Mouse (Mus musculus): ENCODE data around the gene Asah2. TPM values are rescaled to one million over a fixed set of nuclear protein-coding genes. Genes with fewer than 3 reads are reported as not detected.
"Not testable (repeated sequence)": the region's sequence is repeated elsewhere in the genome, so short reads cannot be mapped to it uniquely, and the experiment has no call there.

Gene Asah2
- polyA plus RNA-seq, 1 experiment, result 4.3 TPM

GRCm38 (mm10) chr19:32137904-32138303 is 29.9 kb upstream of the Asah2 start:
- no peak for DNase-seq
- WGBS, result 72% methylated on average over 5 of the region's 5 CpGs
- no peak overlapping the region for H3K4me3 ChIP-seq (ENCODE audit: control insufficient read depth, insufficient read depth, low read length)
- H3K4me1 ChIP-seq (replicated peaks; ENCODE audit: control insufficient read depth, insufficient read depth, low read length), result peaks cover 21% of the 10 kb centered on the region
- TF ChIP-seq CTCF (IDR thresholded peaks at IDR 0.05; ENCODE audit: borderline replicate concordance, control insufficient read depth, extremely low read depth, insufficient read depth, low read length, poor library complexity) (no peak), POLR2A (IDR thresholded peaks at IDR 0.05; ENCODE audit: control insufficient read depth, extremely low read depth, insufficient read depth, low read length, poor library complexity) (no peak)
- H3K36me3 ChIP-seq (ENCODE audit: control insufficient read depth, insufficient read depth, low read length), result no peaks in the 10 kb centered on the region
- no peaks in the 10 kb centered on the region for H3K27me3 ChIP-seq (ENCODE audit: control insufficient read depth, insufficient read depth, low read length)
- no peak overlapping the region for H3K27ac ChIP-seq (ENCODE audit: control insufficient read depth, insufficient read depth, low read length)

GRCm38 (mm10) chr19:32136888-32137625 is 29.0 kb upstream of the Asah2 start:
- Histone ChIP-seq H3K4me3 (ENCODE audit: control insufficient read depth, insufficient read depth, low read length) (no peak overlapping the region), H3K4me1 (replicated peaks; ENCODE audit: control insufficient read depth, insufficient read depth, low read length) (peaks cover 21% of the 10 kb centered on the region), H3K27me3 (ENCODE audit: control insufficient read depth, insufficient read depth, low read length) (no peaks in the 10 kb centered on the region), H3K36me3 (ENCODE audit: control insufficient read depth, insufficient read depth, low read length) (no peaks in the 10 kb centered on the region), H3K27ac (ENCODE audit: control insufficient read depth, insufficient read depth, low read length) (no peak overlapping the region)
- no peak for DNase-seq
- WGBS, result 91% methylated on average over 4 of the region's 4 CpGs
- TF ChIP-seq CTCF (IDR thresholded peaks at IDR 0.05; ENCODE audit: borderline replicate concordance, control insufficient read depth, extremely low read depth, insufficient read depth, low read length, poor library complexity) (no peak), POLR2A (IDR thresholded peaks at IDR 0.05; ENCODE audit: control insufficient read depth, extremely low read depth, insufficient read depth, low read length, poor library complexity) (no peak)

- not testable (repeated sequence) for H3K4me3 ChIP-seq (ENCODE audit: control insufficient read depth, insufficient read depth, low read length); DNase-seq; H3K27me3 ChIP-seq (ENCODE audit: control insufficient read depth, insufficient read depth, low read length); H3K27ac ChIP-seq (ENCODE audit: control insufficient read depth, insufficient read depth, low read length); H3K36me3 ChIP-seq (ENCODE audit: control insufficient read depth, insufficient read depth, low read length); H3K4me1 ChIP-seq (replicated peaks; ENCODE audit: control insufficient read depth, insufficient read depth, low read length)
- 93% methylated on average over 17 of the region's 17 CpGs for WGBS
These were observed 23.9 kb upstream of the Asah2 start for GRCm38 (mm10) chr19:32131707-32132488.

GRCm38 (mm10) chr19:32129281-32129680 is 21.3 kb upstream of the Asah2 start:
- H3K27me3 ChIP-seq (ENCODE audit: control insufficient read depth, insufficient read depth, low read length), result no peaks in the 10 kb centered on the region
- no peak for TF ChIP-seq CTCF (IDR thresholded peaks at IDR 0.05; ENCODE audit: borderline replicate concordance, control insufficient read depth, extremely low read depth, insufficient read depth, low read length, poor library complexity)
- no peak for TF ChIP-seq POLR2A (IDR thresholded peaks at IDR 0.05; ENCODE audit: control insufficient read depth, extremely low read depth, insufficient read depth, low read length, poor library complexity)
- H3K36me3 ChIP-seq (ENCODE audit: control insufficient read depth, insufficient read depth, low read length), result no peaks in the 10 kb centered on the region
- no peaks in the 10 kb centered on the region for H3K4me1 ChIP-seq (replicated peaks; ENCODE audit: control insufficient read depth, insufficient read depth, low read length)
- 93% methylated on average over 8 of the region's 8 CpGs for WGBS
- H3K4me3 ChIP-seq (ENCODE audit: control insufficient read depth, insufficient read depth, low read length), result no peak overlapping the region
- no peak overlapping the region for H3K27ac ChIP-seq (ENCODE audit: control insufficient read depth, insufficient read depth, low read length)
- DNase-seq, result no peak

GRCm38 (mm10) chr19:32127180-32127850 is 19.3 kb upstream of the Asah2 start:
- Histone ChIP-seq H3K36me3 (ENCODE audit: control insufficient read depth, insufficient read depth, low read length) (no peaks in the 10 kb centered on the region), H3K4me1 (replicated peaks; ENCODE audit: control insufficient read depth, insufficient read depth, low read length) (no peaks in the 10 kb centered on the region), H3K27ac (ENCODE audit: control insufficient read depth, insufficient read depth, low read length) (no peak overlapping the region), H3K27me3 (ENCODE audit: control insufficient read depth, insufficient read depth, low read length) (no peaks in the 10 kb centered on the region), H3K4me3 (ENCODE audit: control insufficient read depth, insufficient read depth, low read length) (no peak overlapping the region)
- 0 out of 2 replicates have a peak, but pooled peaks have one; percentile 23 for TF ChIP-seq CTCF (IDR thresholded peaks at IDR 0.05; ENCODE audit: borderline replicate concordance, control insufficient read depth, extremely low read depth, insufficient read depth, low read length, poor library complexity)
- no peak for TF ChIP-seq POLR2A (IDR thresholded peaks at IDR 0.05; ENCODE audit: control insufficient read depth, extremely low read depth, insufficient read depth, low read length, poor library complexity)
- 82% methylated on average over 10 of the region's 10 CpGs for WGBS
- DNase-seq, result peak; percentile 30

GRCm38 (mm10) chr19:32124155-32124554 is 16.1 kb upstream of the Asah2 start:
- Histone ChIP-seq H3K4me1 (replicated peaks; ENCODE audit: control insufficient read depth, insufficient read depth, low read length) (no peaks in the 10 kb centered on the region), H3K36me3 (ENCODE audit: control insufficient read depth, insufficient read depth, low read length) (no peaks in the 10 kb centered on the region), H3K27me3 (ENCODE audit: control insufficient read depth, insufficient read depth, low read length) (no peaks in the 10 kb centered on the region), H3K27ac (ENCODE audit: control insufficient read depth, insufficient read depth, low read length) (no peak overlapping the region), H3K4me3 (ENCODE audit: control insufficient read depth, insufficient read depth, low read length) (no peak overlapping the region)
- no peak for DNase-seq
- 89% methylated on average over 9 of the region's 9 CpGs for WGBS
- TF ChIP-seq CTCF (IDR thresholded peaks at IDR 0.05; ENCODE audit: borderline replicate concordance, control insufficient read depth, extremely low read depth, insufficient read depth, low read length, poor library complexity) (no peak), POLR2A (IDR thresholded peaks at IDR 0.05; ENCODE audit: control insufficient read depth, extremely low read depth, insufficient read depth, low read length, poor library complexity) (no peak)

Data from thymus, adult 2 months (tissue).